Mouse (Mus musculus) cerebellum, adult 11 months (tissue): ENCODE results near the gene Smarcc2.
"Not testable (repeated sequence)": the region's sequence is repeated elsewhere in the genome, so short reads cannot be mapped to it uniquely, and the experiment has no call there.

Experiments
- DNase-seq: peaks from one replicate; pipeline ENCODE4 v3.0.0; 2022

Gene Smarcc2

GRCm38 (mm10) chr10:128444354-128444753 is 14.7 kb upstream of the Smarcc2 start:
- DNase-seq: no peak

- DNase-seq: no peak
These were observed 13.6 kb upstream of the Smarcc2 start for GRCm38 (mm10) chr10:128445407-128445806.

GRCm38 (mm10) chr10:128451014-128451413 is 8.0 kb upstream of the Smarcc2 start:
- DNase-seq: no peak

GRCm38 (mm10) chr10:128454471-128454870 is 4.6 kb upstream of the Smarcc2 start:
- DNase-seq: no peak

GRCm38 (mm10) chr10:128455280-128455679 is 3.8 kb upstream of the Smarcc2 start:
- DNase-seq: peak; percentile 70

GRCm38 (mm10) chr10:128457676-128458075 is 1.4 kb upstream of the Smarcc2 start:
- DNase-seq: no peak

- peak; percentile 90 for DNase-seq
These were observed 715 bp upstream of the Smarcc2 start for GRCm38 (mm10) chr10:128458348-128458718.

GRCm38 (mm10) chr10:128459409-128460269 is 591 bp downstream of the Smarcc2 start:
- peak; percentile 60 for DNase-seq

- no peak for DNase-seq
These were observed 1.2 kb downstream of the Smarcc2 start for GRCm38 (mm10) chr10:128460270-128460630.

GRCm38 (mm10) chr10:128474366-128474765 is 15.3 kb downstream of the Smarcc2 start:
- no peak for DNase-seq

- DNase-seq: no peak
These were observed 27.3 kb downstream of the Smarcc2 start for GRCm38 (mm10) chr10:128486370-128486769.

GRCm38 (mm10) chr10:128487861-128488712 is 29.0 kb downstream of the Smarcc2 start:
- DNase-seq: peak; percentile 56

GRCm38 (mm10) chr10:128488776-128489175 is 29.7 kb downstream of the Smarcc2 start:
- no peak for DNase-seq

GRCm38 (mm10) chr10:128489380-128489779 is 30.3 kb downstream of the Smarcc2 start:
- DNase-seq: no peak

GRCm38 (mm10) chr10:128489785-128490184 is 30.7 kb downstream of the Smarcc2 start:
- DNase-seq: no peak

- DNase-seq: no peak
These were observed 31.2 kb downstream of the Smarcc2 start for GRCm38 (mm10) chr10:128490232-128490631.

GRCm38 (mm10) chr10:128490912-128491311 is 31.9 kb downstream of the Smarcc2 start:
- DNase-seq: no peak

- no peak for DNase-seq
These were observed 32.4 kb downstream of the Smarcc2 start for GRCm38 (mm10) chr10:128491495-128491894.

- DNase-seq: not testable (repeated sequence)
These were observed 33.0 kb downstream of the Smarcc2 start for GRCm38 (mm10) chr10:128492051-128492450.

GRCm38 (mm10) chr10:128492633-128493311 is 33.7 kb downstream of the Smarcc2 start:
- peak; percentile 50 for DNase-seq

- no peak for DNase-seq
These were observed 34.3 kb downstream of the Smarcc2 start for GRCm38 (mm10) chr10:128493319-128493694.

GRCm38 (mm10) chr10:128493695-128494666 is 34.9 kb downstream of the Smarcc2 start, which contains the start of gene Myl6:
Gene Myl6, minus strand, starts transcription at chr10:128494145.
- peak; percentile 98 for DNase-seq
